Mouse (Mus musculus) monocyte, adult 2 months (primary cell): ENCODE results near the gene Etl4.

Source experiments
- DNase-seq, 2 experiments: peaks; one replicate each; pipeline ENCODE4 v3.0.0; 2022; ENCODE audit warnings: low spot score in 2 of 2, low read depth in 1 of 2

Gene Etl4

DNA sequence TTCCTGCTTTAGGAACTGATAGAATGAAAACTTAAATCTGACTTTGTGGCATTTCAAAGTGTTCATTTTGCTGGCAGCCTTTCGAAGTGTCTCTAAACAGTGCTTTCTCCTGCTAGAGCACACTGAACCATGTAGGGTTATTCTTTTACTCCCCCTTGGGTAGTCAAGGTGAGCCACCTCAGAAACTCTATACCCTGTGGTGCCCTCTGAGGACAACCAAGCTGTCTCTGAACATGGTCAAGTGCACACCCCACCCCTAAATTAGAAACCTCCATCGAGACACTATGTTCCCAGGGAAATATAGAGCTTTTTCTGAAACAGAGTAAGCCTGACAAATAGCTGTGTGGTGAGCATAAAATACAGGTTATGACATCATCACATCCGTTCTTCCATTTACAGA is 840.1 kb downstream of the Etl4 start:
- no peak for DNase-seq

DNA sequence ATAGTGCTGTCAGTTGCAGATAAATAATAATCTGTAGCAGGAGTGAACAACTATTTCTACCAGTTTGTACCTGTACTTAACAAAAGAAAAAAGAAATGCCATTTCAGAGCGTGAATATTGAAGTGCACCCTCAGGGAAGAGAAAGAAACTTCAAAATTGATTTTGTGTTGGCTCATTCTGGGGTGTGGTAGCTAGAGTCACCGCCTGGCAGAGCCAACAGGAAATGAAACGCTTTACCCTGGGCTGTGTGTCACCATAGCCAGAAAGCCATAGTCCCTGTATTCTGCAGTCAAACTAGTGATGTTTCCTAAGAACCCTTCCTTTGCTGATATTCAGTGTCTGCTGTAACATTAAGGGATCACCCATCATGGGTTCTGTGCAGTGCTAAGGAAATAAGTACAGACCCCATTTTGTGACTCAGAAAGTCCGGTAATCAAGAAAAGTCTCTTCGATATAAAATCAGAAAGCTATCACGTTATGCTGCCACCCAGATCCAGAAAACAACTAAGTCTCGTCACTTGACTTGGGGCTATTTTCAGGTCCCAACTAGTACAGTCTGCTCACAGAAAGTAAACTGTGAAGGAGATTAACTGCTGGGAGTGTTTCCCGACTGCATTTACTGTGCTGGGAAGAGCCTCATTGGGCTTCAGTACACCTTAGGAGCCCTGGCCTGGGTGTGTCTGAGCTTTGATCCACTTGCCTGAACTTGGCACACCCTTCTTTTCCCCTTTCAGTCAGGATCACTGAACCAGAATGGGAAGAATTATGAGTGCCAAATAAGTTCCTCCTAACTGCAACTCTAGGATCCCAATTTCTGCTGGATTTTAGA is 843.9 kb downstream of the Etl4 start:
- DNase-seq, result no peak

DNA sequence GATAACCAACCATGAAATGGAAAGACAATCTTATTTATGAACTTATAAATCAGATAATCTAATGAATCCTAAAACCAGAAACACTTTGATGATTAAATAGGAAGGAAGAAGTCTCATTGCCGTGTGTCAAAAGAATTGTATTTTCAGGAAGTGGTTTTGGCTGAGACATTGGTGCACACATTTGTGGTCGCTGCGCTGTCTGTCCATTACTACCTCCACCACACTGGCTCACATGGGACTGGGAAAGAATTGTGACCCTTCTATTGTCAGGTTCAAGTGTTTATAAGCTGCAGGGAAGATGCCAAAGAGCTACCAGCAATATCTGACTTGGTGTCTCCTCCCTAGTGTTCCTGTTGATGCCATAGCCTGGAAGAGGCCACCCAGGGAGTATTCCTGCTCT is 847.4 kb downstream of the Etl4 start:
- DNase-seq, result no peak

DNA sequence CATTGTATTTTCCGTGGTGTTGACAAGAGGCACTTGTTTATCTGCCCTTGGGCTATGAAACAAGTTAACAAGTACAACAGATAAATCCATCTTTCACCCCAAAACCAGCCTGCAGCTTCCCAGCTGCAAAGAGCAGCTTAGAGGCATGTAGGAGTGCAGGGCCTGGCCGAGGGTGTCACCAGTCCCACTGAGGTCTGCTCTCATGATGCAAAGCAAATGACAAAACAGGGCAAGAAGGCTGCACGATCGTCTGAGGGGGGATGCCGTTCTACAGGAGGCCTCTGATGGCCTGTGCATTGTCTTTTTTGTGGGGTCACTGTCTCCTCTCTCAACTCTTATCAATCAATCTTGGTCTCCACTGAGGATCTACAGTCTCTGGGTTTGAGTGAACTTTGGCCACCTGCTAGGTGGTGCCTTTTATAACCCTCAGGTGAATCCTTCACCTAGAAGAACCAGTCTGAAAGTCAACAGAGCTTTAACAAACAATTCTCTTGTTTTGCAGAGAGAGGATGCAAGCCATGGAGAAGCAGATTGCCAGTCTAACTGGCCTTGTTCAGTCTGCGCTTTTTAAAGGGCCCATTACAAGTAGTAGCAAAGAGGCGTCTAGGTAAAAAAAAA is 849.6 kb downstream of the Etl4 start:
- DNase-seq, result no peak

DNA sequence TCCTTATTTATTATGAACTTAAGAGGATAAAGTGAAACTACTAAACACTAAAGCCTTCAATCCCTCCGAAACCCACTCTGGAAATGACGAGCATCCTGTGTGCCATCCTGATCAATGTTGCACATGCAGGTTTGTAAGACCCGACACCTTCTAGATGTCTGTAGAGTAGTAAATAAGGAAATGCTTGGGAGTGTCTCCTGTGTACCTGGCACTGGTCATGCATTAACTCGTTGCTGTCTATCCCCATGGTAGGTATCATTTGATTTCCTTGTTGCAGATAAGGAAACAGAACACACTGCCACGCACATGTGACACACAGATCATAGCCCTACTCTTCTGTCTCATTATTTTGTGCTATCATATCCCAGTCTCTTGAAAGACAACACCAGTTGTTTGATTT is 851.7 kb downstream of the Etl4 start:
- DNase-seq, result no peak

DNA sequence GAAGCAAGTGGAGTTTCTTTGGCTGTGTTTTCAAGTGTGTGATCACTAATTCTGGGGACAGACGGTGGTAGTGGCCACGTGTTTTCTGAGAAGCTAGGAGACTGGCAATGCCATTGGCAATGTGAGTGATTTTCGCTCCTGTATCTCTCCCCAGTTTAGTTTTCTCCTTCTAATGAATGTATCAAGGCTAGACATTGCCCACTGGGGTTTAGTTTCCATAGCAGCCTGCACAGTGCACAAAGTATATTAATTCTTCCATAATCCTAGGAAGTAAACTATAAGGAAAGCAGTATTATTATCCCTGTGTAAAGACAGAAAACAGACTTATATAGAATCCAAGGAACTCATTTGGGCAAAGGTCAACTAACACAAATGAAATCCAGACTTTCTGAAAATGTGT is 852.2 kb downstream of the Etl4 start:
- no peak for DNase-seq

DNA sequence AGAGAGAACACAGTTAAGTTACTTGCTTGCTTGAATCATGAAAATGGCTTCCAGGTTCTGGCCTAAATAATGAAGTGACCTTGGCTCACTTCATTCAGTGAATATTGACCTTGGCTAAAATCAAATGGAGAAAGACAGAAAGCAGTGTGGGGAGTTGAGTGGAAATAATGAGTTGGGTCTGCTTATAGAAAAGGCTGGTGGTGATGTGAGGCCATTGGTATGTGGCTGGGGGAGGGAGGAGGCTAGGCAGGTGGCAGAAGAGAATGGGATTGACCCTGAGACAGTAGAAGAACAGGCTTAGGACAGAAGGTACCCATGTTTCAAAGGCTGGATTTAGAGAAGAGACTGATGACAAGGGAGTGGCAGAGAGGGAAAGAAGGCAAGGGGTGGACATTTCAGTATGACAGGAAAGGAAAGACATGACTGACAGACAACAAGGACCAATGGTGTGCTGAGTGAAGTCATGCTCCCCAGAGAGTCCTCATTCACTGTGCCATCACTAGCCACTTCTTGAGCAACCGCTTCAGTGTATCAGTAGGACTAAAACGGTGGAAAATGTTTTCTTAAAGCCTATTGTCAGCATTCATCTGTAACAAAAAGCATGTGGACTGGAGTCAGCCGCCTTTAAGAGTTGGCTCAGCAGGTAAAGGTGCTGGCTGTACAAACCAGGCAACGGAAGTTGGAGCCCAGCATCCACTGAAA is 854.1 kb downstream of the Etl4 start:
- no peak for DNase-seq

DNA sequence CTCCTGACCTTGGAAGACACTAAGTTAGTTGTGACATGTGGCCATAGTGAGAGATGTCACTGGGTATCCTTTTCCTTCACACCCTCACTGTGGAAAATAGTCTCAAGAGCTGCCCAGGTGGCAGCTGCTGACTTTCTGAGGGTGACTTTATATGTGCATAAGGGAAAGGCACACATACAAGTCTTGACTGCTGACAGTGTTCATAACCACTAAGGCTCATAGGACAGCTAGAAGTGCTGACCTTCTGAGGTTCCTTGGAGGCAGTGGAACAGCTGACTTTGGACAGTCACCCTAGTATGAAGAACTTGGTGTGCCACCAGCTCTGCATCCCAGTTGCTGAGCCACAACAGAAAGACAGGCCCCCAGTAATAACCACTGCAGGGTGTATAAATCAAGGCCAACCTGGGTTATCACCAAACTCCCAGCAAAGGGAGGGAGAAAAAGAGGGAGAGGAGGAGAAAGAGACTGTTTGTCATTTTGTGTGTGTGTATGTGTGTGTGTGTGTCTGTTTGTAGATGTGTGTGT is 855.0 kb downstream of the Etl4 start:
- no peak for DNase-seq

DNA sequence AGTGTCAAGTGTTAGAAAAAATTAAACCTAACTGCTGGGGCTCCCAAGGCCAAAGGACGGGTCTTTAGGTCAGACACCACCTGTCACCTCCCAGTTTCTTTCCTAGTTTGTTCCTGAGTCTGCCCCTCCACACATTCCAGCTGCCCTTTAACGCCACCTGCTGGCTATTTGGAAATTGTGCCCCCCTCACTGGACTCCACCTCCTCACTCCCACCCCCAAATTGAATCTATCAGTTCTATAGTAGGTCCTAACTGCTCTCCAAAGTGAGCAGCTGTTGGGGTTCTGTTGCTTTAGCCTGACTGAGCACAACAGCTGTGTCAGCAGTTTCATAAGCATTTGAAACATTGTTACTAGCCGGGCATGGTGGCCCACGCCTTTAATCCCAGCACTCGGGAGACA is 859.1 kb downstream of the Etl4 start:
- DNase-seq, result no peak

DNA sequence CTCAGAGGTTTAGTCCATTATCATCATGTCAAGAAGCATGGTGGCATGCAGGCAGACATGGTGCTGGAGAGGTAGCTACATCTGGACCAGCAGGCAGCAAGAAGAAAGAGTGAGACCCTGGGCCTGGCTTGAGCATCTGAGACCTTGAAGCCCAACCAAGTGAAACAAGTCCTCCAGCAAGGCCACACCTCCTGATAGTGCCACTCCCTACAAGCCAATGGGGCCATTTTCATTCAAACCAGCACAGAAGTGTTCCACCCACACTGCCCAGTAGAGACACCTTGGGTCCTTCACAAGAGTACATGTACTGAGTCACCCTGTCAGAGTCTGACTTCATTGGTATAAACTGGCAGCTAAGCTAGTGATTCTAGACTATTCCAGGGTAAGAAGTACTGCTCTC is 860.6 kb downstream of the Etl4 start:
- DNase-seq, result no peak

DNA sequence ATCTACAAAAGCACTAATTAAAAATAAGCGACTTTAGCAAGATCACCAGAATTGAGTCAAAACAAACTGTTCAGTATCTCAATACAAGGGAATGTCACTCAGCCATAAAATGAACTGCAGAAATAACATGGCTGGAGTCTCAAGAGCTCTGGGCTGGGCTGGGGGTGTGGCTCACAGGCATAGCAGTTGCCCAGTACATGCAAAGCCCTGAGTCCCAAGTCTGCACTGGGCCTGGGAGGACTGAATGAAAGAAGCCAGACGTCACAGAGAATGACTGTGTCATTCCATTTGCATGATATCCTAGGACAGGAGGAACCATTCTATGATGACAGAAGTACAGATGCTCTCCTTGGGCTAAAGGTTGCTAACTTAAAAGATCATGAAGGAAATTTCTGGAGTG is 864.9 kb downstream of the Etl4 start:
- DNase-seq, result no peak

DNA sequence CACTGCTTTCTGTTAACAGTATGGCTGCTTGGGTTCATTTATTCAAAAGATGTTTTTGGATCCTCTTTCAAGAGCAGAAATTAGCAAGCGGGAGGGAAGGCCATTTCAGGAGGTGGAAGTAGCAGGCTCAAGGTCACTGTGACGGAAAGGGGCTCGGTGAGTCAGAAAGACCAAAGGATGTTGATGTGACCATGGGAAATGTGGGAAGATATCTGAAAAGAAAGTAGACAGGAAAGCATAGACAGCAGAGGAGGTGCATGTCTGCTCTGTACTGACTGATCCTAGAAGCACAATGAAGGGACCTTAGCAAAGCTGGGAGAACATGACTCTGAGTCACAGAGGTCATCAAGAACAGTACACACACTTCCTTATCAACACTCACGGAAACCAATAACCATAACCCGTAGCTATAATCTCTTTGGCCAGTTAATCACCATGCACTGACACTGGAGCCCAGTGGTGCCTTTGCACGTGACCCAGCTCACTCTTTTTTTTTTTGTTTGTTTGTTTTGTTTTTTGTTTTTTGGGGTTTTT is 866.7 kb downstream of the Etl4 start:
- no peak for DNase-seq

DNA sequence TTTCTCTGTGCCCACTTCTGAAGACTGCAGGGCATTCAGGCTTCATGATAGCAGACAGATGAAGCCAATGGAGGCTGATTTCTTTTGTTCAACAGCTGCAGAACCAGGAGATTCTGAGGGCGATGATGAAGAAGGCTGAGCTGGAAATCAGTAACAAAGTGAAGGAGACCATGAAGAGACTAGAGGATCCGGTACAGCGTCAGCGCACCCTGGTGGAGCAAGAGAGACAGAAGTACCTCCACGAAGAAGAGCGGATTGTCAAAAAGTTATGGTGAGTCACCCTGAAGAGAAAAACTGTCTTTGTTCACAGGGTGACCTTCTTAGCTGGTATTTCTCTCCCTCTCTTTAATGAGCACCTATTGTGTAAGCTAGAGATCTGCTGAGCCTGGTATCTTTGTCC is 868.4 kb downstream of the Etl4 start:
- DNase-seq, result no peak

DNA sequence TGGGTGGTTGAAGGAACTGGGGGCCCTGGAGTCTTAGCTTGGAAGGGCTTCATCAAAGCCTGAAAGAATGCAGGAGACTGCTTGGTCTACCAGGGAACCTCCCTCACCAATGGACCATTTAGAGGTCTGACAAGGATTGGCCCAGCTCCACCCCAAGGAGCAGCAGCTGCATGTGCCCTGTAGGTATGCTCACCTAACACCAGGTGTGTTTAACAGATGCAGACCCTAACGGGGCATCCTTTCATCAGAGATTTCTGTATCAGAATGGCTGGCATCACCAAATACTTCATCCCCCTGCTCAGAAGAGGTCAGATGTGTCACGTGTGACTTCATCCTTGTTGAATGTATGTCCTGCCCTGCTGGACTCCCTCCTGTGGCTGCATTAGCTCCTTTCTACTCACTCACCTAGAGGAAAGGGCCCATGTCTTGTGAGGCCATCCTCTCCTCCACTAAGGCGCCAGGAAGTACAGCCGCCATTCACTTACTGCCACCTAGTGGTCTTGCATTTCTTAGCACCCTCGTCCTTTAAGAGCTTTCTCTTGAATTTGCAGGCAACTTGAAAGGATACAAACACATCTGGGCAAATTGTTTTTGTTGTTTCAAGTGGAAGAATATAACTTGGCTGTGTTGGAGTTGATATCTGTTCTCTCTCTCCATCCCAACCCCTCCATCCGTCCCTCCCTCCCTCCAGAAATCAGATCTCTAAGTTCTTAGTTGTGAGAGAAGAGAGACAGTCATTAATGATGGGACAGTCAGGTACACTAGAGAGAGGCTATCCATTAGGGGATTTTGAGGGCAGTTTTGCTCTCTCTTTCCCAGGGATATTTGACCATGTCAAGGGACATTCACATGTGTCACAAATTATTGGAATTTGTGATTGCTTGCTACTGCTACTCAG is 870.2 kb downstream of the Etl4 start:
- DNase-seq, result no peak

DNA sequence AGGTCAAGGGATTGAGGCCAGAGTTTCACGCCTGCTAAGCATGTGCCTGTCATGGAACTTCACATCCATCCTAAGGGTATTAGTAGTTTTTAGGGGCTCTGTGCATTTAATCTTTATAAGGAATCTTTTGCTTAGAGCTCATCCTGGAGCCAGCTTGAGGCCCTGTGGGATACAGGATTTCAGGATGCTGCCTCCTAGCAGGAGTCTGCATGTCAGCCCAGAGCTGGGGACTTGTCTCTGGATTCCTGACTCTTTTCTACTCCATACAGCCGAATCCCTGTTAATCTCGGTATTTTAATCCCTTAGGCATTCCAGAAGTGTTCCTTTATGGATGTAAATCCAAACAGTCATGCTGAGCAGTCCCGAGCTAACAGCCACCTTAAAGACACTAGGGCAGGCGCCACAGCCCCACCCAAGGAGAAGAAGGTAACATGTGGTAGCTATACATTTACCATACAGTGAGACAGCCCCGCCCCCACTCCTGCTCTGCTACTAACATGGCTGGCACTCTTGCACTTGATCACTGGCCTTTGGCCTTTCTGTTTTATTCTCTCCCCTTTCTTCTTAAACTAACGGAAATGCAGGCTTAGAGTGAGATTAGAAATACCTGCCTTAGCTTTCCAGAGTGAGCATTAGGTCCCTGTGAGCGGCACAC is 891.8 kb downstream of the Etl4 start:
- no peak for DNase-seq

DNA sequence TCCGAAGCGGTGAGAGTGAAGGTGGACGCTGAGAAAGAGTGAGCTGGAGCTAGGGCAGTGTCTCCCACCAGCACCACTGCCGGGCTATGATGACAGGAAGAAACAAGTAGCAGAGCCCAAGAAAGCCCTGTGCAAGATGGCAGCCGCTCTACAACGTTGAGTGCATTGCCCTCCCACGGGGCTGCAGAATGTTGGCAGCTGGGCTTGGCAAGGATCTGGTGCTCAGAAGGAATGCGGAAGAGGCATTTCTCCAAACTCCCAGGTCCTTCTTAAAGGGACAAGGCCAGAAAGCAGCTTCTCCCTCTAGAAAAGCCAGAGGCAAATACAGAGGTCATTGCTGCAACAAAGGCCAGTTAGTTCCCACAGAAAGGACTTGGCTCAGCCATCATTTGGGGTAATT is 901.9 kb downstream of the Etl4 start:
- DNase-seq, result no peak

DNA sequence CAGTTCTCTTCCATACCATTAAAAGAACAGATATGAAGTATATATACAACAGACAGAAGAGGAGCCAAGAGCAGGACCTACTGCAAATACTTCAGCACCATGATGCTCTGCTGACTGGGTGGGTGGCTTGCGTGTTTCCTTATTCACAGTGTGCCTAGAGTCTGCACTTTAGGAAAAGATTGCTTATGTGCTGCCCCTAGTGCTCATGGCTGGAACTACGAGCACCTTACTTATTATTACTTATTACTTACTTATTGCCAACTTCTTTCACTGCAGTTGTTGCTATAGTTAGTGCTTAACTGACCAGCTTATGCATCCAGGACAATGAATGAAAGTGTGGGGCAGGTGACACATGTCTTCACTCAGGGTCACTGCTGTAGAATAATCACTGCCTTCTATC is 904.4 kb downstream of the Etl4 start:
- no peak for DNase-seq

DNA sequence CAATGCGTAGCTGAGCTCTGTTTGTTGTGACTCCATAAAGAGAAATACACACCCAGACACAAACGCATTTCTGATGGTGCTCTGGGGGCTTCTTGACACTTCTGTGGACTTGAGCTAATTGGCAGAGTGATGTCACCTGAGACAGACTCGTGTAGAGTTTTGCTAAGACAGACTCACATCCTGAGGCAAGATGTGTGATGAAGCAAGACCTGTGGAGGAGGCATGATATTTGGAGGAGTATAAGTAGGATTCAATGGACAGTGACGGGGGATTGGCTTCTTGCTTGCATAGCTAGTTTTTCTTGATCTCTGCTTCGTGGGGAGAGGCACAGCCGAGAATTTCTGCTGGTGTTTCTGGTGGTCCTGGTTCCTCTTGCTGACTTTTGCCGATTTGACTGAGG is 908.6 kb downstream of the Etl4 start:
- no peak for DNase-seq

DNA sequence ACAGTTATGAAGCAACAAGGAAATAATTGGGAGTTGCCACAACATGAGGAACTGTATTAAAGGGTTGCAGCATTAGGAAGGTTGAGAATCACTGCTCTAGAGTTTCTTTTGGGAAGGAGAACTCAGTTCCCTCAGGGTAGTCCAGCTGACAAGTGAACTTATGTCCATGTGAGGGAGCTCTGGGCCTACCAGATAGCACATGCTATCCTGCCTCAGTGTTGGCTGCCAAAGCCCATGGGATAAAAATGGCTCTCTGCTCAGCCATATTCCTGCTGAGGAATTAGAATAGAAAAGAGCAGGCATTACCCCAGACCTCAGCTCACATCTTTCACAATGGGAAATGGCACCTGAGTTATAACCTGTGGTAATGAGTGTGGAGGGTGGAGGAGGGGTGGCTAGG is 916.7 kb downstream of the Etl4 start:
- DNase-seq, result no peak

DNA sequence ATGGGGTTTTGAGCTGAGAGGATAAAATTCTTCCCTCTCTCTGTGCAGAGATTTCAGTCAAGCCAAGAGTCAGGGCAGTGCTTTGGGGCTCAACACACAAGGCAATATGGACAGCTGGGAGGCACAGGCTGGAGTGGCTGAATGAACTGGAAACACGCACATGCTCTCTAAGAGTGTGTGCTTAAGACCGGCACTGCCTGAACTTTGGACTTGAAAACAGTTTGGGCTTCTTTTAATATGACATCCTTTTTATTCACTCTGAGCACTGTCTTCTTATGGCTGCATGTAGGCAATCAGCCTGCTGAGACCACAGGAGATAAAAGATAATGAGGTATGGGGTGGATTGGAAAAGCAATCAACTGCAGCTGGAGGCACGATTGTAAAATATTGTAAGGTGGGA is 921.3 kb downstream of the Etl4 start:
- no peak for DNase-seq
